Mouse (Mus musculus) forebrain, embryonic 16.5 days (tissue): ENCODE results near the gene Gm21983. TPM values are rescaled to one million over a fixed set of nuclear protein-coding genes. Genes with fewer than 3 reads are reported as not detected.

Experiments used
- ATAC-seq: fragments of 200-750 bp; cut with Nextera tagmentation; 2 replicates; pipeline ENCODE4 v1.8.0; 2017; ENCODE audit warnings: mild to moderate bottlenecking, moderate library complexity
- H3K27ac ChIP-seq: fragments of 300-500 bp; sonication (generic); 2 replicates; pipeline ENCODE4 v1.5.1; 2014; ENCODE audit warnings: low read length, control low read depth
- H3K27me3 ChIP-seq: fragments of 300-500 bp; sonication (generic); replicated peaks from 2 replicates; pipeline ENCODE4 v1.6.1; 2014; ENCODE audit warnings: low read length; ENCODE audit not compliant: control insufficient read depth, insufficient read depth
- H3K36me3 ChIP-seq: fragments of 300-500 bp; sonication (generic); 2 replicates; pipeline ENCODE4 v1.6.1; 2014; ENCODE audit not compliant: control insufficient read depth, insufficient read depth
- H3K4me1 ChIP-seq: fragments of 300-500 bp; sonication (generic); replicated peaks from 2 replicates; pipeline ENCODE4 v1.6.1; 2014; ENCODE audit warnings: low read length; ENCODE audit not compliant: control insufficient read depth, insufficient read depth
- H3K4me2 ChIP-seq: fragments of 300-500 bp; sonication (generic); 2 replicates; pipeline ENCODE4 v1.6.1; 2014; ENCODE audit warnings: mild to moderate bottlenecking, low read length, control low read depth
- H3K4me3 ChIP-seq: fragments of 300-500 bp; sonication (generic); replicated peaks from 2 replicates; pipeline ENCODE4 v1.5.1; 2014; ENCODE audit warnings: mild to moderate bottlenecking, low read length, control low read depth
- H3K9ac ChIP-seq: fragments of 300-500 bp; sonication (generic); replicated peaks from 2 replicates; pipeline ENCODE4 v1.6.1; 2014; ENCODE audit warnings: low read depth, low read length, control low read depth
- H3K9me3 ChIP-seq: fragments of 300-500 bp; sonication (generic); 2 replicates; pipeline ENCODE4 v1.6.1; 2016; ENCODE audit warnings: low read length; ENCODE audit not compliant: control insufficient read depth
- WGBS: fragments of 180-500 bp; shearing (Covaris S2); extraction: QIAGEN DNeasy Blood & Tissue Kit; methylation state at CpG from one replicate; pipeline ENCODE4 v1.1.7; 2014; 5-methylcytosine and 5-hydroxymethylcytosine counted together
- polyA plus RNA-seq: library from polyadenylated mRNA; unstranded; fragments of >200 nt; fragmentation: Nextera tagmentation; extraction: Ambion mirVana; gene quantifications from 2 replicates; pipeline ENCODE4 v1.2.1, GENCODE M21; 2015

The Gm21983 gene
- polyA plus RNA-seq, 1 experiment from 2014 or later, result not detected

DNA sequence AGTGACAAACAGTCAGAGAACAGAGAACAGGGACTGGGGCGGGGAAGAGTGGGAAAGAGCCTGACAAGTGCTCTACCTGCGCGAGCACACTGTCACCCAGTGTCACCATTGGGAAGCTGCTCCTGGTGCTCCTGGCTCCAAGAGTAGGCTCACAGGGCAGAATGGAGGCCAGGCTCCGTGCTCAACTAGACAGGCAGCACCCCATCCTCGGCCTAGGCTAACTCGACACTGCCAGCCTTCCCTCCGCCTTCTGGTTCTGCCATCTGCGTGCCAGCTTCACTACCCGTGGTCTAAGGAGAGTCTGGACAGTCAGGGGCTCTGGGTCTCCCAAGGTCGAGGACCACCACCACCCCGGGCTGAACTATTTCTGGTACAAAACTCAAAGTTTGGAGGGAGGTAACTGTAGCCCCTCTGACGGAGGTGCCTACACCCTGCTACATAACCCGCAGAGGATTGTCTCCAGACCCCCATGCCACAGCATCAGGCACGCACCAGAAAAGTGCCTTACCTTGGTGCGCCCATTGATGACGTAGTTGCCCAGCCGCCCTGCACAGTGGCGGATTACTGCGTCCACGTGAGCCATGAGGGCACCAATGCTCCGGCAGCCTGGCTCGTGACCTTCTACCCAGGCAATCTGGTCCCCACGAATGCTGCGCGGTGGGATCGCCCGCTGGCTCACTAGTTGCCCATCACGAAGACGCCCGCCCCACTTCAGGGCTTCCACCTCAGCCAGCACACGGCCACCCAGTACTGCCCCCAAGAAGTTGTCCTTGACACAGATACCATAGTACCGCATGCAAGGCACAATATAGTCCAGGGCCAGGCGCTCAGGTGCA, 16.6 kb downstream of the Gm21983 start:
- H3K9me3 ChIP-seq, result no peaks in the 10 kb centered on the region
- peaks cover 5% of the 10 kb centered on the region for H3K36me3 ChIP-seq
- no peak for ATAC-seq
- 78% methylated on average over 33 of the region's 33 CpGs for WGBS
- H3K4me1 ChIP-seq, result peaks cover 66% of the 10 kb centered on the region
- no peaks in the 10 kb centered on the region for H3K27me3 ChIP-seq
- peak overlapping the region; percentile 84 for H3K4me2 ChIP-seq
- H3K4me3 ChIP-seq, result peak overlapping the region; percentile 14
- H3K9ac ChIP-seq, result peak overlapping the region; percentile 91
- no peak overlapping the region for H3K27ac ChIP-seq

GRCm38 (mm10) chr7:27163450-27163805, 17.5 kb downstream of the Gm21983 start:
- peaks cover 66% of the 10 kb centered on the region for H3K4me1 ChIP-seq
- WGBS, result 89% methylated on average over 5 of the region's 5 CpGs
- H3K9ac ChIP-seq, result peak overlapping the region; percentile 46
- no peaks in the 10 kb centered on the region for H3K27me3 ChIP-seq
- H3K27ac ChIP-seq, result no peak overlapping the region
- no peak for ATAC-seq
- no peak overlapping the region for H3K4me3 ChIP-seq
- H3K36me3 ChIP-seq, result peaks cover 11% of the 10 kb centered on the region
- peak overlapping the region; percentile 84 for H3K4me2 ChIP-seq
- H3K9me3 ChIP-seq, result no peaks in the 10 kb centered on the region

GRCm38 (mm10) chr7:27162780-27163449, 18.0 kb downstream of the Gm21983 start:
- WGBS, result 85% methylated on average over 5 of the region's 5 CpGs
- Histone ChIP-seq H3K27ac (no peak overlapping the region), H3K9ac (peak overlapping the region; percentile 46), H3K4me1 (peaks cover 66% of the 10 kb centered on the region), H3K36me3 (peaks cover 16% of the 10 kb centered on the region), H3K9me3 (no peaks in the 10 kb centered on the region), H3K4me2 (peak overlapping the region; percentile 84), H3K4me3 (no peak overlapping the region), H3K27me3 (no peaks in the 10 kb centered on the region)
- ATAC-seq, result no peak

- Histone ChIP-seq H3K9me3 (no peaks in the 10 kb centered on the region), H3K4me1 (peaks cover 59% of the 10 kb centered on the region), H3K27me3 (no peaks in the 10 kb centered on the region), H3K4me2 (no peak overlapping the region), H3K27ac (no peak overlapping the region), H3K36me3 (peaks cover 25% of the 10 kb centered on the region), H3K9ac (no peak overlapping the region), H3K4me3 (no peak overlapping the region)
- no peak for ATAC-seq
- WGBS, result 93% methylated on average over 4 of the region's 4 CpGs
These were observed 19.1 kb downstream of the Gm21983 start for GRCm38 (mm10) chr7:27161744-27162143.

GRCm38 (mm10) chr7:27160921-27161320, 20.0 kb downstream of the Gm21983 start:
- Histone ChIP-seq H3K27ac (no peak overlapping the region), H3K36me3 (peaks cover 25% of the 10 kb centered on the region), H3K9ac (no peak overlapping the region), H3K4me3 (no peak overlapping the region), H3K27me3 (no peaks in the 10 kb centered on the region), H3K9me3 (no peaks in the 10 kb centered on the region), H3K4me2 (no peak overlapping the region), H3K4me1 (peaks cover 59% of the 10 kb centered on the region)
- no peak for ATAC-seq
- 88% methylated on average over 3 of the region's 3 CpGs for WGBS

DNA sequence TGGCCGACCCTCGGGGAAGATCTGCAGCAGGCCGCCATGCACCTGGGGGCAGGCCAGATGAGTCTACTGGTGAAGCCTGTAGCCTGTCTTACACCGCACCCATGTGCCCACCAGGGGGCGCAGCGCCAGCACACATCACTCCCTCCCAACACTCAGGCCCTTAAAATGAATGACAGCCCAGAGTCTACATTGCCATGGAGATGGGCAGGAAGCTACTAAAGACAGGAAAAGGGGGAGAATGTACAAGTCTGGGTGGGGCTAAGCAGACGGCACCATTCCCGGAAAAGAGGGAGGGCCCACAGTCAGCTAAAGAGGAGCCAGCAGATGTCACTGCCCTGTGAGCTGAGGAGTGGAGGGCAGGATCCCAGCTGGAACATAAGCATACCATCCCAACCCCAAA, 21.0 kb downstream of the Gm21983 start:
- ATAC-seq, result peak; percentile 92
- Histone ChIP-seq H3K4me1 (peaks cover 50% of the 10 kb centered on the region), H3K9ac (no peak overlapping the region), H3K36me3 (peaks cover 25% of the 10 kb centered on the region), H3K27ac (no peak overlapping the region), H3K4me2 (no peak overlapping the region), H3K27me3 (no peaks in the 10 kb centered on the region), H3K9me3 (no peaks in the 10 kb centered on the region), H3K4me3 (no peak overlapping the region)
- 12% methylated on average over 8 of the region's 8 CpGs for WGBS

DNA sequence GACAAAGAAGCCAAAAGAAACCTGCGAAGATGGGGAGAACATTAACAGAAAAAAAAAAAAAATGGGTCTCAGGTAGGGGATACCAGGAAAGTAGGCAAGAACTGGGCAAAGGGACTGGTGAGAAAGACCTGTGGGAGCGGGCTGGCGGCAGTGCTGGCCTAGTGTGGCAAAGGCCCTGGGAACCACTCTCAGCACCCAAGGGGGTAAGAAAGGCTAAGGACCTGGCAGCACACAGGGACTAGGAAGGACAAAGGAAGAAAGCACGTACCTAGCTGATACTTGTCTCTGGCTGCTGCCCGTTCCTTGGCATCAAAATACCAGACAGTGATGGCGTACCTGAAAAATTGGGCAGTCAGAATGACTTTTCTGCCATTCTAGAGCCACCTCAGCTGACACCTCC, 21.6 kb downstream of the Gm21983 start:
- WGBS, result 91% methylated on average over 6 of the region's 6 CpGs
- H3K9ac ChIP-seq, result no peak overlapping the region
- H3K4me1 ChIP-seq, result peaks cover 44% of the 10 kb centered on the region
- no peaks in the 10 kb centered on the region for H3K27me3 ChIP-seq
- no peak for ATAC-seq
- no peak overlapping the region for H3K27ac ChIP-seq
- H3K4me2 ChIP-seq, result no peak overlapping the region
- H3K9me3 ChIP-seq, result no peaks in the 10 kb centered on the region
- H3K36me3 ChIP-seq, result peaks cover 25% of the 10 kb centered on the region
- H3K4me3 ChIP-seq, result no peak overlapping the region

GRCm38 (mm10) chr7:27158171-27158570, 22.7 kb downstream of the Gm21983 start:
- no peak overlapping the region for H3K27ac ChIP-seq
- peaks cover 33% of the 10 kb centered on the region for H3K4me1 ChIP-seq
- ATAC-seq, result no peak
- no peak overlapping the region for H3K4me2 ChIP-seq
- H3K36me3 ChIP-seq, result peaks cover 25% of the 10 kb centered on the region
- H3K27me3 ChIP-seq, result no peaks in the 10 kb centered on the region
- no peaks in the 10 kb centered on the region for H3K9me3 ChIP-seq
- 95% methylated on average over 9 of the region's 9 CpGs for WGBS
- no peak overlapping the region for H3K9ac ChIP-seq
- H3K4me3 ChIP-seq, result no peak overlapping the region

- Histone ChIP-seq H3K9ac (no peak overlapping the region), H3K27ac (no peak overlapping the region), H3K4me2 (no peak overlapping the region), H3K36me3 (peaks cover 20% of the 10 kb centered on the region), H3K4me3 (no peak overlapping the region), H3K27me3 (no peaks in the 10 kb centered on the region), H3K9me3 (no peaks in the 10 kb centered on the region), H3K4me1 (peaks cover 12% of the 10 kb centered on the region)
- WGBS, result 66% methylated on average over 13 of the region's 13 CpGs
- no peak for ATAC-seq
These were observed 24.9 kb downstream of the Gm21983 start for GRCm38 (mm10) chr7:27156005-27156404.
